Comparison of ENCODE assay signal across 8 mouse cellular contexts in genomic region chr3:97867221-97868023, GRCm38 (mm10). TPM values are rescaled to one million over a fixed set of nuclear protein-coding genes. Genes with fewer than 3 reads are reported as not detected.
A peak's percentile ranks its signal among the peaks of the same experiment; 100 is the strongest.
DNase-seq lines count a peak whose midpoint lies in the region; ATAC-seq and TF ChIP-seq lines count a peak whose summit lies in the region.

No protein-coding gene starts in this region.

- 0 out of 2 replicates have a peak overlapping the region, but pooled peaks have one; percentile 31 for H3K27ac ChIP-seq in hindbrain, embryonic 13.5 days

- H3K36me3 ChIP-seq in E14TG2a.4 (ENCODE audit: insufficient read depth, low read length), result no peaks in the 10 kb centered on the region
- no peaks in the 10 kb centered on the region for H3K36me3 ChIP-seq in hindbrain, embryonic 13.5 days

- peak overlapping the region; percentile 76 for H3K4me3 ChIP-seq in E14TG2a.4 (replicated peaks; ENCODE audit: low read length)
- H3K4me3 ChIP-seq in hindbrain, embryonic 13.5 days, result peak overlapping the region; percentile 59

- peak overlapping the region; percentile 96 for H3K4me2 ChIP-seq in hindbrain, embryonic 13.5 days

- DNase-seq in embryo, embryonic 10 days (ENCODE audit: low spot score), result peak; percentile 26
- DNase-seq in embryo, embryonic 9.5 days (ENCODE audit: extremely low spot score), result no peak
- peak; percentile 5 for DNase-seq in liver
- DNase-seq in retina, embryonic 14.5 days (ENCODE audit: low spot score), result peak; percentile 35
- no peak for DNase-seq in gastrocnemius, postnatal 25 days

- H3K4me1 ChIP-seq in E14TG2a.4 (replicated peaks; ENCODE audit: low read depth, low read length), result peaks cover 13% of the 10 kb centered on the region
- peaks cover 9% of the 10 kb centered on the region for H3K4me1 ChIP-seq in hindbrain, embryonic 13.5 days (replicated peaks)

- H3K27me3 ChIP-seq in E14TG2a.4 (ENCODE audit: insufficient read depth, low read length), result peaks cover 58% of the 10 kb centered on the region
- H3K27me3 ChIP-seq in hindbrain, embryonic 13.5 days, result peaks cover 38% of the 10 kb centered on the region

- ATAC-seq in erythroid progenitor cell, adult 5-6 weeks (replicated peaks; ENCODE audit: low FRiP score, poor library complexity, severe bottlenecking), result 0 out of 2 replicates have a peak, but pooled peaks have one; percentile 25
- ATAC-seq in hindbrain, embryonic 13.5 days (ENCODE audit: low FRiP score), result peak; percentile 83

- 3% methylated on average over 26 of the region's 28 CpGs for WGBS in hindbrain, embryonic 13.5 days

- no peaks in the 10 kb centered on the region for H3K9me3 ChIP-seq in E14TG2a.4 (ENCODE audit: low read length)
- no peaks in the 10 kb centered on the region for H3K9me3 ChIP-seq in hindbrain, embryonic 13.5 days

- no peak for TF ChIP-seq CTCF in E14TG2a.4 (conservative IDR thresholded peaks at IDR 0.05; ENCODE audit: low read length)

- peak overlapping the region; percentile 81 for H3K9ac ChIP-seq in hindbrain, embryonic 13.5 days

RNA-seq across cellular contexts. Expression of gene Pde4dip, which starts 21.1 kb away (rescaled TPM):
- 1.3 and 1.8 TPM in 2 replicates for total RNA-seq in erythroid progenitor cell, adult 5-6 weeks (2015; ENCODE audit: low replicate concordance)
- total RNA-seq in erythroid progenitor cell, adult 5-6 weeks (2017; ENCODE audit: low replicate concordance), result 1.8 and 2.3 TPM in 2 replicates
- polyA plus RNA-seq in hindbrain, embryonic 13.5 days (2015; fragmentation: Nextera tagmentation; extraction: Ambion mirVana), result 58.6 and 60.4 TPM in 2 replicates
- 1,000 to 10,000 TPM; 3,024 to 3,244 TPM for total RNA-seq in gastrocnemius, postnatal 25 days (2021)

RNA-seq across cellular contexts. Expression of gene Sec22b, which starts 33.6 kb away (rescaled TPM):
- total RNA-seq in erythroid progenitor cell, adult 5-6 weeks (2015; ENCODE audit: low replicate concordance), result 23.5 and 38.2 TPM in 2 replicates
- total RNA-seq in erythroid progenitor cell, adult 5-6 weeks (2017; ENCODE audit: low replicate concordance), result 8.7 and 31.7 TPM in 2 replicates
- polyA plus RNA-seq in hindbrain, embryonic 13.5 days (2015; fragmentation: Nextera tagmentation; extraction: Ambion mirVana), result 103 and 105 TPM in 2 replicates
- total RNA-seq in gastrocnemius, postnatal 25 days (2021), result 10 to 100 TPM; 26.0 to 26.3 TPM

Comparison
In these comparisons a context has a peak if more than half of its experiments do, and no peak if none do; other contexts are left out.
1. DNase-seq: peak in embryo, embryonic 10 days (single experiment), liver (single experiment) and retina, embryonic 14.5 days (single experiment); none in embryo, embryonic 9.5 days (single experiment) and gastrocnemius, postnatal 25 days (single experiment).
2. RNA of gene Pde4dip, which starts 21.1 kb away (total RNA-seq): 3,024 to 3,244 TPM in gastrocnemius, postnatal 25 days; 1.3 to 2.3 TPM in erythroid progenitor cell, adult 5-6 weeks; every median in the first group is over 100 times any median in the second.